Mouse (Mus musculus) heart, postnatal 0 days (tissue): Measurements from ENCODE around the gene Cct4. TPM values are rescaled to one million over a fixed set of nuclear protein-coding genes. Genes with fewer than 3 reads are reported as not detected.

Experiments used
- ATAC-seq: fragments of 200-750 bp; cut with Nextera tagmentation; 2 replicates; pipeline ENCODE4 v1.8.0; 2017; ENCODE audit warnings: low read depth, moderate number of reproducible peaks, moderate library complexity; ENCODE audit not compliant: insufficient read depth
- DNase-seq: peaks from one replicate; pipeline ENCODE4 v3.0.0-alpha.2; 2016; ENCODE audit warnings: low spot score
- H3K27ac ChIP-seq: fragments of 300-500 bp; sonication (generic); 2 replicates; pipeline ENCODE4 v1.5.1; 2014; ENCODE audit warnings: low read depth, mild to moderate bottlenecking
- H3K27me3 ChIP-seq: fragments of 300-500 bp; sonication (generic); 2 replicates; pipeline ENCODE4 v1.6.1; 2014; ENCODE audit warnings: low read length, mixed read lengths; ENCODE audit not compliant: control insufficient read depth, insufficient read depth
- H3K36me3 ChIP-seq: fragments of 300-500 bp; sonication (generic); replicated peaks from 2 replicates; pipeline ENCODE4 v1.6.1; 2014; ENCODE audit warnings: low read length, mixed read lengths; ENCODE audit not compliant: control insufficient read depth, insufficient read depth
- H3K4me1 ChIP-seq: fragments of 300-500 bp; sonication (generic); 2 replicates; pipeline ENCODE4 v1.6.1; 2014; ENCODE audit warnings: antibody characterized with exemption; ENCODE audit not compliant: control insufficient read depth, insufficient read depth
- H3K4me2 ChIP-seq: fragments of 300-500 bp; sonication (generic); 2 replicates; pipeline ENCODE4 v1.6.1; 2014; ENCODE audit warnings: low read depth, mild to moderate bottlenecking, low read length, moderate library complexity
- H3K4me3 ChIP-seq: fragments of 300-500 bp; sonication (generic); 2 replicates; pipeline ENCODE4 v1.5.1; 2014; ENCODE audit warnings: low read depth, low read length
- H3K9ac ChIP-seq: fragments of 300-500 bp; sonication (generic); replicated peaks from 2 replicates; pipeline ENCODE4 v1.6.1; 2014; ENCODE audit warnings: low read depth, low read length, mixed read lengths
- H3K9me3 ChIP-seq: fragments of 300-500 bp; sonication (generic); replicated peaks from 2 replicates; pipeline ENCODE4 v1.6.1; 2016; ENCODE audit warnings: low read length; ENCODE audit not compliant: control insufficient read depth
- CTCF ChIP-seq: IDR thresholded peaks from 2 replicates; pipeline ENCODE4 v1.5.1; 2016; ENCODE audit warnings: antibody characterized with exemption, control low read depth, low read depth
- EP300 ChIP-seq: IDR thresholded peaks from 2 replicates; pipeline ENCODE4 v1.6.1; 2016; ENCODE audit warnings: antibody characterized with exemption, low read depth
- WGBS: fragments of 180-500 bp; shearing (Covaris S2); extraction: QIAGEN DNeasy Blood & Tissue Kit; methylation state at CpG from one replicate; pipeline ENCODE4 v1.1.7; 2014; 5-methylcytosine and 5-hydroxymethylcytosine counted together
- polyA plus RNA-seq: library from polyadenylated mRNA; unstranded; fragments of >200 nt; fragmentation: Nextera tagmentation; extraction: Ambion mirVana; gene quantifications from 2 replicates; pipeline ENCODE4 v1.2.1, GENCODE M21; 2015
- total RNA-seq: library from RNA; depleted of rRNA; stranded (reverse); fragments of >200 nt; gene quantifications from 2 replicates; pipeline ENCODE4 v1.2.3, GENCODE M21; 2014; ENCODE audit warnings: low replicate concordance

The Cct4 gene
- total and polyA plus RNA-seq, 2 experiments from 2014 or later = 135 to 160 TPM

DNA sequence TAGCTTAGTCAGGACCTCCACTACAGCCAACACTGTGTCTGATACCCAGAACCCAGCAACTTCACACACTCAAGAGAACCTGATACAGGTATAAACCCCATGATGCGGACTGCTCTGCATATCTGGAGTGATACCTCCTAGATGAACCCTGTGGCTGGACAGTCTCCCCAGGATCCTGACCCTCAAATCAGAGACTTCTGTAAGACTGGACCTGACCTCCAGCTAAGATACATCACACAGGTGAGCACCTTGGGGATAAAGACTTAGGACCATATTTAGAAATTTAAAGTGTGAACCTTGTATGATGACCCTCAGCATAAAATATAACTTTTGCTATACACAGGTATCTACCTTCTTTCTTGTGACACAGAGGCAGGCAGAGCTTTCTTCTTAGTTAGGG is 19.8 kb upstream of the Cct4 start:
- TF ChIP-seq EP300 = no peak
- TF ChIP-seq CTCF = no peak
- peaks cover 18% of the 10 kb centered on the region for H3K9me3 ChIP-seq

DNA sequence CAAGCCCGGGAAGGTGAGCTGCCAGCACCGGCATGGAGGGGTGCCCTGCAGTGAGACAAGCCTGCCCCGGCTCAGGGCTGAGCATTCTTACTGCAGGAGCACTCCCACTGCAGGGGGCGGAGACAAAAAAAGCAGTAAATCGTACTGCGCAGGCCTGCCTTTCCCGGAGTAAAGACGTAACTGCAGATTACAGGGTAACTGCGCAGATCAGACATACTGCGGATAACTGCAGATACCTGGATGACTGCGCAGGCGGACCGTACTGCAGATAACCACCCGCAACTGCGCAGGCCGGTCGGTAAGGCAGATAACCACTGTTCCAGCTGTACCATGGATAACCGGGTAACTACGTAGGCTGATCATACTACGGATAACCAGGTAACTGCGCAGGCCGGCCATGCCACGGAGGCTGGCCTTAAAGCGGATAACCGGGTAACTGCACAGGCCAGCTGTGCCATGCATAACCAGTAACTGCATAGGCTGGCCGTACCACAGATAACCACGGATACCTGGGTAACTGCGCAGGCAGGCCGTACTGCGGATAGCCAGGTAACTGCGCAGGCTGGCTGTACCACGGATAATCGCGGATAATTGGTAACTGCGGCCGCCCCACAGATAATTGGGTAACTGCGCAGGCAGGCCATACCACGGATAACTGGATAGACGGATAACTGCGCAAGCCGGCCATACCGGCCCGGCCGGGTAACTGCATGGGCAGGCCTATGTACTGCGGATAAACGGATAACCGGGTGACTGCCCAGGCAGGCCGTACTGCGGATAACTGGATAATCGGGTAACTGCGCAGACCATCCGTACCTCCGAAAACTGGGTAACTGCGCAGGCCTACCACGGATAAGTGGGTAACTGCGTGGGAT is 18.2 kb upstream of the Cct4 start, which contains the start of gene Zrsr1:
Zrsr1 (plus strand) TSS at position 171 of the 875 bp plus-strand sequence.
- ATAC-seq (peak; percentile 54), DNase-seq (peak; percentile 43)
- H3K9ac ChIP-seq = peak within 1 kb of the TSS; percentile 43
- peak within 1 kb of the TSS; percentile 75 for H3K4me2 ChIP-seq
- H3K4me1 ChIP-seq = peaks cover 10% of the 10 kb centered on the region; the same call in 1 of the 2 replicates
- TF ChIP-seq EP300 (no peak), CTCF (no peak)
- H3K4me3 ChIP-seq = peak within 1 kb of the TSS; percentile 62
- peak within 1 kb of the TSS; percentile 86 for H3K27ac ChIP-seq
- 50% methylated on average over 56 of the region's 56 CpGs for WGBS
- H3K9me3 ChIP-seq = peaks cover 9% of the 10 kb centered on the region
- H3K27me3 ChIP-seq = no peaks in the 10 kb centered on the region
- peaks cover 11% of the 10 kb centered on the region; the same call in 1 of the 2 replicates for H3K36me3 ChIP-seq

More for the DNA sequence above, 19.8 kb upstream of the Cct4 start:
- no peak for ATAC-seq
- no peak overlapping the region for H3K9ac ChIP-seq
- H3K27me3 ChIP-seq = no peaks in the 10 kb centered on the region
- peaks cover 8% of the 10 kb centered on the region; the same call in 1 of the 2 replicates for H3K4me1 ChIP-seq
- no peak overlapping the region for H3K27ac ChIP-seq
- peaks cover 16% of the 10 kb centered on the region; the same call in 1 of the 2 replicates for H3K36me3 ChIP-seq
- no peak for DNase-seq
- no peak overlapping the region for H3K4me3 ChIP-seq
- 93% methylated on average over 1 of the region's 1 CpGs for WGBS
- H3K4me2 ChIP-seq = no peak overlapping the region

DNA sequence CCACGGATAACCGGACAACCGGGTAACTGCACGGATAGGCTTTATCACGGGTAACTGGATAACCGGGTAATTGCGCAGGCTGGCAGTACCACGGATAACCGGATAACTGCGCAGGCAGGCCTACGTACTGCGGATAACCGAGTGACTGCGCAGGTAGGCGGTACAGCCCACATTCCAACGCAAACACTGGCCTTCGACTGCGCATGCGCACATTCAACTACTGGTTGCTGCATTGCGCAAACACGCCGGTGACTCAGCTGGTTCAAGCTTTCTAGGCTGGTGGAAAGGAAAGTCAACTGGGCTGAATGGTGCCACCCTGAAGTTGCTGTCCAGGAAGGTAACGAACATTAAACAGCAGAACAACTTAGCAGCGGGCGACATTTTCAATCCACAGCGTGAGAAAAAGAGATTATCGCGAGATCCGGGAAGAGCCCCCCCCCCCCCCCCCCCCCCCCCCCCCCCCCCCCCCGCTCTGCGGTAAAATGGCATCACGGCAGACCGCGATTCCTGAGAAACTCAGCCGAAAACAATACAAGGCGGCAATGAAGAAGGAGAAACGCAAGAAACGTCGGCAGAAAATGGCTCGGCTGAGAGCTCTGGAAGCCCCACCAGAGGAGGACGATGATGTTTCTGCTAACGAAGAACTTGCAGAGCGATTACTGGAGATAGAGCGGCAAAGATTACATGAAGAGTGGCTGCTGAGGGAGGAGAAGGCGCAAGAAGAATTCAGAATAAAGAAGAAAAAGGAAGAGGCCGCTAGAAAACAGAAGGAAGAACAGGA is 17.4 kb upstream of the Cct4 start:
- peaks cover 14% of the 10 kb centered on the region; the same call in 1 of the 2 replicates for H3K36me3 ChIP-seq
- H3K27me3 ChIP-seq = no peaks in the 10 kb centered on the region
- TF ChIP-seq CTCF (no peak), EP300 (no peak)
- peak overlapping the region; percentile 75 for H3K4me2 ChIP-seq
- ATAC-seq (peak; percentile 59), DNase-seq (peak; percentile 22)
- peaks cover under 1% of the 10 kb centered on the region; the same call in 1 of the 2 replicates for H3K9me3 ChIP-seq
- peak overlapping the region; percentile 67 for H3K9ac ChIP-seq
- peaks cover 10% of the 10 kb centered on the region; the same call in 1 of the 2 replicates for H3K4me1 ChIP-seq
- peak overlapping the region; percentile 86 for H3K27ac ChIP-seq
- whole genome bisulfite sequencing = 51% methylated on average over 44 of the region's 46 CpGs
- H3K4me3 ChIP-seq = peak overlapping the region; percentile 62

GRCm38 (mm10) chr11:22973599-22973998 is 16.7 kb upstream of the Cct4 start:
- Histone ChIP-seq H3K4me3 (peak overlapping the region; percentile 62), H3K27ac (peak overlapping the region; percentile 68), H3K4me2 (peak overlapping the region; percentile 68), H3K9ac (peak overlapping the region; percentile 67), H3K9me3 (no peaks in the 10 kb centered on the region), H3K4me1 (peaks cover 10% of the 10 kb centered on the region; the same call in 1 of the 2 replicates), H3K36me3 (peaks cover 17% of the 10 kb centered on the region; the same call in 1 of the 2 replicates), H3K27me3 (no peaks in the 10 kb centered on the region)
- DNase-seq (peak; percentile 54), ATAC-seq (no peak; the same call in 1 of the 2 replicates)
- WGBS = 53% methylated on average over 14 of the region's 14 CpGs
- TF ChIP-seq CTCF (no peak), EP300 (no peak)

GRCm38 (mm10) chr11:22978215-22978614 is 12.1 kb upstream of the Cct4 start:
- ATAC-seq = no peak
- DNase-seq = no peak

More at GRCm38 (mm10) chr11:22978215-22978614, 12.1 kb upstream of the Cct4 start:
- WGBS = 80% methylated on average over 3 of the region's 3 CpGs
- TF ChIP-seq EP300 (no peak), CTCF (no peak)
- Histone ChIP-seq H3K27me3 (no peaks in the 10 kb centered on the region), H3K4me3 (no peak overlapping the region), H3K4me2 (no peak overlapping the region), H3K36me3 (peaks cover 21% of the 10 kb centered on the region), H3K27ac (no peak overlapping the region), H3K9me3 (no peaks in the 10 kb centered on the region), H3K9ac (no peak overlapping the region), H3K4me1 (peaks cover 14% of the 10 kb centered on the region)
